Mouse (Mus musculus): ENCODE data around the gene Mbd6. TPM values are rescaled to one million over a fixed set of nuclear protein-coding genes. Genes with fewer than 3 reads are reported as not detected.

Mbd6 gene
- polyA plus RNA-seq, 1 experiment from 2014 or later, result 10.7 TPM

DNA sequence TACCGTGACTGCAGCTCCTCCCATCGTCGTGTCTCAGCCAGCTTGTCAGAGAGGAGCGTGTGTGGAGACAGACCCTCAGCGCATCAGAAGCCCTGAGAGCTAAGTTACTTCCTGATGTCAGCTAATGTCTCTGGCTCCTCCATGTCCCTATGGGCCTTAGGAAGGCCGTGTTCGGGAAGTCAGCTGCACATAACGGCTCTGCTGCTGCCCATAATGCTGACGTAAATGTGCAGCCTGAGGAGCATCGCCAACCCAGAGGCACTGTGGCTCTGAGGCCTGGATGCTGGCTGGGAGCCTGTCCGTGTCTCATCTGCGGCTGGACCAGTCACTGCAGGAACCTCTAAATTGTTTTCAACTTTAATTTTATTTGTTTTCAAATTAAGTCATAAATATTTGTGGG is 19.8 kb downstream of the Mbd6 start:
- H3K9me3 ChIP-seq (replicated peaks; ENCODE audit: low read length), result no peaks in the 10 kb centered on the region
- DNase-seq (ENCODE audit: low spot score), result no peak
- no peak overlapping the region for H3K9ac ChIP-seq (ENCODE audit: low read depth, low read length)
- H3K4me1 ChIP-seq (replicated peaks; ENCODE audit: insufficient read depth, low read length), result peaks cover 6% of the 10 kb centered on the region
- H3K27me3 ChIP-seq (ENCODE audit: insufficient read depth, low read length), result no peaks in the 10 kb centered on the region
- TF ChIP-seq CTCF (IDR thresholded peaks at IDR 0.05; ENCODE audit: low read depth), result no peak
- WGBS, result 80% methylated on average over 12 of the region's 12 CpGs
- no peak overlapping the region; the same call in 1 of the 2 replicates for H3K4me3 ChIP-seq (replicated peaks; ENCODE audit: low read depth, low read length)
- no peak overlapping the region for H3K4me2 ChIP-seq (ENCODE audit: low read length)
- H3K36me3 ChIP-seq (ENCODE audit: insufficient read depth, low read length), result peaks cover 22% of the 10 kb centered on the region
- ATAC-seq (replicated peaks; ENCODE audit: low FRiP score, low read depth), result no peak
- no peak overlapping the region for H3K27ac ChIP-seq

- H3K9ac ChIP-seq (ENCODE audit: low read depth, low read length), result no peak overlapping the region
- no peak overlapping the region for H3K27ac ChIP-seq
- H3K27me3 ChIP-seq (ENCODE audit: insufficient read depth, low read length), result 0 out of 2 replicates have a peak, but pooled peaks cover 2% of the 10 kb centered on the region
- ATAC-seq (replicated peaks; ENCODE audit: low FRiP score, low read depth) (no peak), DNase-seq (ENCODE audit: low spot score) (no peak)
- H3K4me2 ChIP-seq (ENCODE audit: low read length), result no peak overlapping the region
- no peak for TF ChIP-seq CTCF (IDR thresholded peaks at IDR 0.05; ENCODE audit: low read depth)
- H3K4me1 ChIP-seq (replicated peaks; ENCODE audit: insufficient read depth, low read length), result peaks cover 6% of the 10 kb centered on the region
- no peaks in the 10 kb centered on the region for H3K9me3 ChIP-seq (replicated peaks; ENCODE audit: low read length)
- H3K36me3 ChIP-seq (ENCODE audit: insufficient read depth, low read length), result peaks cover 21% of the 10 kb centered on the region
- H3K4me3 ChIP-seq (replicated peaks; ENCODE audit: low read depth, low read length), result no peak overlapping the region; the same call in 1 of the 2 replicates
- WGBS, result 75% methylated on average over 5 of the region's 5 CpGs
Measured at GRCm38 (mm10) chr10:127268401-127268800, 20.4 kb downstream of the Mbd6 start.

- Histone ChIP-seq H3K36me3 (ENCODE audit: insufficient read depth, low read length) (peaks cover 16% of the 10 kb centered on the region), H3K27me3 (ENCODE audit: insufficient read depth, low read length) (0 out of 2 replicates have a peak, but pooled peaks cover 6% of the 10 kb centered on the region), H3K27ac (no peak overlapping the region), H3K9me3 (replicated peaks; ENCODE audit: low read length) (no peaks in the 10 kb centered on the region), H3K4me3 (replicated peaks; ENCODE audit: low read depth, low read length) (peak overlapping the region; percentile 100), H3K4me1 (replicated peaks; ENCODE audit: insufficient read depth, low read length) (peaks cover 16% of the 10 kb centered on the region), H3K4me2 (ENCODE audit: low read length) (peak overlapping the region; percentile 88), H3K9ac (ENCODE audit: low read depth, low read length) (peak overlapping the region; percentile 100)
- 66% methylated on average over 5 of the region's 5 CpGs for WGBS
- TF ChIP-seq CTCF (IDR thresholded peaks at IDR 0.05; ENCODE audit: low read depth), result no peak
- DNase-seq (ENCODE audit: low spot score) (no peak), ATAC-seq (replicated peaks; ENCODE audit: low FRiP score, low read depth) (no peak)
Measured at GRCm38 (mm10) chr10:127267318-127267717, 21.5 kb downstream of the Mbd6 start.

DNA sequence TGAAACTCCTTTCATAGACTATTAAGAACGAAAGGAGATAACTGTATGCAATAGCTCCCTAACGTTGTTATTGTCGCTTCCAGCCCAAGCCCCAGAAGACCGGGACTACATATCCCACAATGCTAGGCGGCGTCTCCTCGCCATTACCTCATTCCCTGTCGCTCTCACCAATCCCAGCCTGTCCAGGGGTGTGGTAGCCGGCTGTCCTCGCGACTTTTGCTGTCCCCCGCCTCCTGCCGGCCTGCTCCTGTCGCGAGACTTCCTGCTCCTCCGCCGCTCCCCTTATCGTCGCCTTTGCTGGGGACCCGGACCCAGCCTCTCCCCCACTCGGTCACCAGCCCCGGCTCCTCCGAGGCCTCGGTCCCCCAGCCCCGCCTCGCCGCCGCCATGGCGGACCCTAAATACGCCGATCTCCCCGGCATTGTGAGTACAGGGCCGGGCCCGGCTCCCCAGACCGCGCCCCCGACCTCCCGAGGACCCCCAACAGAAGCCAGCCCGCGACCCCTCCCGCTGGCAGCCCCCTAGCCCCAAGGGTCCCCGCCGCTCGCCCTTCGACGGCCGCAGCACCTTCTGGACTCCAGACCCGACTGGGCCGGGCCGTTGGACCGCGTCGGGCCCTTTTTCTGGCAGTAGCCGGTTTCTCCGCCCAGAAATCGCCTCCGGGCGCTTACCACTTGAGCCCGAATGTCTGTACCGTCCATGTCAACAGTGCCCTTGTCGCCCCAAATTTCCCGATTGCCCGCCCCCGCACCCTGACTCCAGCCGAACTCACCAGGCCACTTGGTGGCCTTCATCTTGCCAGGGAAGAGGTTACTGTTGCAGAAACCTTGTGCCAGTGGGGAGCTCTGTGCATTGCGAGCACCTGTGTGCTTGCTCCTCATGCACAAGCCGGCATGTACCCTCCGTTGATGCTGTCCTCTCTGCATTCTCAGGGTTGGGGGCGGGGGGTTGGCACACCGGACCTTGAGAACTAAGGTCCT is 22.4 kb downstream of the Mbd6 start, which contains the start of gene Dctn2:
Dctn2 (plus strand) TSS at position 257 of the 980 bp plus-strand sequence.
- peaks cover 17% of the 10 kb centered on the region for H3K4me1 ChIP-seq (replicated peaks; ENCODE audit: insufficient read depth, low read length)
- 0 out of 2 replicates have a peak, but pooled peaks cover 6% of the 10 kb centered on the region for H3K27me3 ChIP-seq (ENCODE audit: insufficient read depth, low read length)
- peak within 1 kb of the TSS; percentile 88 for H3K4me2 ChIP-seq (ENCODE audit: low read length)
- DNase-seq (ENCODE audit: low spot score), result peak; percentile 100
- peak; percentile 97 for ATAC-seq (replicated peaks; ENCODE audit: low FRiP score, low read depth)
- no peaks in the 10 kb centered on the region for H3K9me3 ChIP-seq (replicated peaks; ENCODE audit: low read length)
- peak; percentile 45; the same call in 1 of the 2 replicates for TF ChIP-seq CTCF (IDR thresholded peaks at IDR 0.05; ENCODE audit: low read depth)
- peak within 1 kb of the TSS; percentile 100 for H3K9ac ChIP-seq (ENCODE audit: low read depth, low read length)
- peak within 1 kb of the TSS; percentile 93 for H3K27ac ChIP-seq
- H3K36me3 ChIP-seq (ENCODE audit: insufficient read depth, low read length), result peaks cover 10% of the 10 kb centered on the region; the same call in 1 of the 2 replicates
- WGBS, result under 1% methylated on average over 70 of the region's 70 CpGs
- peak within 1 kb of the TSS; percentile 100 for H3K4me3 ChIP-seq (replicated peaks; ENCODE audit: low read depth, low read length)

DNA sequence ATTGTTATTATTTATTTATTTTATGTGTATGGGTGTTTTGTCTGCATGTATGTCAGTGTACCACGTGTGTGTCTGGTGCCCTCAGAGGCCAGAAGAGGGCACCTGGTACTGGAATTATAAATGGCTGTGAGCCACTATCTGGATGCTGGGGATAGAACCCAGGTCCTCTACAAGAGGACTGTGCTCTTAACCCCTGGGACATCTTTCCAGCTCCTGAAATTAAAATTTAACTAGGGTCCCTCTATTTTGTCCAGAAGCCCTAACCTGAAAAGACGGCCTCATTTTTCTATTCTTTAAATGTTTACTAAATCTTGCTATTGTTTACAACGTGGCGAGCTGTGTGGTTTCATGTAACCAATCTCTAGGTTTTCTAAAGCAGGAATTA is 23.1 kb downstream of the Mbd6 start:
- no peaks in the 10 kb centered on the region for H3K9me3 ChIP-seq (replicated peaks; ENCODE audit: low read length)
- 28% methylated on average over 4 of the region's 4 CpGs for WGBS
- peaks cover 17% of the 10 kb centered on the region for H3K4me1 ChIP-seq (replicated peaks; ENCODE audit: insufficient read depth, low read length)
- DNase-seq (ENCODE audit: low spot score) (no peak), ATAC-seq (replicated peaks; ENCODE audit: low FRiP score, low read depth) (no peak)
- peak overlapping the region; percentile 25 for H3K4me2 ChIP-seq (ENCODE audit: low read length)
- peak; percentile 32; the same call in 1 of the 2 replicates for TF ChIP-seq CTCF (IDR thresholded peaks at IDR 0.05; ENCODE audit: low read depth)
- H3K27me3 ChIP-seq (ENCODE audit: insufficient read depth, low read length), result 0 out of 2 replicates have a peak, but pooled peaks cover 6% of the 10 kb centered on the region
- no peak overlapping the region for H3K27ac ChIP-seq
- H3K9ac ChIP-seq (ENCODE audit: low read depth, low read length), result no peak overlapping the region
- no peak overlapping the region for H3K4me3 ChIP-seq (replicated peaks; ENCODE audit: low read depth, low read length)
- peaks cover 10% of the 10 kb centered on the region; the same call in 1 of the 2 replicates for H3K36me3 ChIP-seq (ENCODE audit: insufficient read depth, low read length)

GRCm38 (mm10) chr10:127264971-127265370 is 23.8 kb downstream of the Mbd6 start:
- Histone ChIP-seq H3K4me2 (ENCODE audit: low read length) (no peak overlapping the region), H3K4me1 (replicated peaks; ENCODE audit: insufficient read depth, low read length) (peaks cover 17% of the 10 kb centered on the region), H3K27me3 (ENCODE audit: insufficient read depth, low read length) (0 out of 2 replicates have a peak, but pooled peaks cover 6% of the 10 kb centered on the region), H3K27ac (no peak overlapping the region), H3K9ac (ENCODE audit: low read depth, low read length) (no peak overlapping the region), H3K9me3 (replicated peaks; ENCODE audit: low read length) (no peaks in the 10 kb centered on the region), H3K4me3 (replicated peaks; ENCODE audit: low read depth, low read length) (no peak overlapping the region), H3K36me3 (ENCODE audit: insufficient read depth, low read length) (peaks cover 5% of the 10 kb centered on the region; the same call in 1 of the 2 replicates)
- DNase-seq (ENCODE audit: low spot score), result no peak
- 76% methylated on average over 4 of the region's 4 CpGs for WGBS
- no peak for ATAC-seq (replicated peaks; ENCODE audit: low FRiP score, low read depth)
- TF ChIP-seq CTCF (IDR thresholded peaks at IDR 0.05; ENCODE audit: low read depth), result no peak
